Mouse (Mus musculus) olfactory bulb, adult 2 months (tissue): Measurements from ENCODE around the gene Cnst.

Experiments
- CTCF ChIP-seq: fragments of 200-500 bp; IDR thresholded peaks from 2 replicates; pipeline ENCODE4 v1.5.1; 2012; ENCODE audit warnings: low read depth, mild to moderate bottlenecking, low read length, moderate library complexity; ENCODE audit not compliant: insufficient read depth
- POLR2A ChIP-seq: fragments of 200-500 bp; IDR thresholded peaks from 2 replicates; pipeline ENCODE4 v1.6.1; 2012; ENCODE audit warnings: mild to moderate bottlenecking, low read depth, low read length, moderate library complexity; ENCODE audit not compliant: insufficient read depth

GRCm38 (mm10) chr1:179649324-179649723 lies 103.2 kb downstream of the Cnst start:
- TF ChIP-seq CTCF, result no peak
- TF ChIP-seq POLR2A, result no peak
